Mouse (Mus musculus): ENCODE data around the gene Hif1an. TPM values are rescaled to one million over a fixed set of nuclear protein-coding genes. Genes with fewer than 3 reads are reported as not detected.
A peak's percentile ranks its signal among the peaks of the same experiment; 100 is the strongest.

Hif1an gene
- total RNA-seq, 2 experiments from 2014 or later: 33.3 to 37.9 TPM

GRCm38 (mm10) chr19:44554861-44555590, 7.6 kb upstream of the Hif1an start, which contains the start of gene Ndufb8:
TSS of gene Ndufb8 (minus strand) at chr19:44555440.
- DNase-seq: peak; percentile 96
- intact Hi-C loops (cut with DNase I): no loop called here

- intact Hi-C loops (cut with DNase I): no loop called here
- no peak for DNase-seq
Measured at GRCm38 (mm10) chr19:44564006-44564405, 1.4 kb downstream of the Hif1an start.

- no peak for DNase-seq
- intact Hi-C loops (cut with DNase I): no loop called here
Measured at GRCm38 (mm10) chr19:44567763-44568162, 5.1 kb downstream of the Hif1an start.

- DNase-seq: no peak
- intact Hi-C loops (cut with DNase I): no loop called here
Measured at GRCm38 (mm10) chr19:44576275-44576674, 13.6 kb downstream of the Hif1an start.

- no peak for DNase-seq
- intact Hi-C loops (cut with DNase I): no loop called here
Measured at GRCm38 (mm10) chr19:44578038-44578437, 15.4 kb downstream of the Hif1an start.

- intact Hi-C loops (cut with DNase I): loop anchor here (2.0 to 5.0 kb wide), 2 partner anchors 175 to 313 kb away; partner anchors contain the start of gene Pax2
Measured at GRCm38 (mm10) chr19:44582103-44582502, 19.5 kb downstream of the Hif1an start.

GRCm38 (mm10) chr19:44582638-44583309, 20.1 kb downstream of the Hif1an start:
- intact Hi-C loops (cut with DNase I): loop anchor here (2.0 to 5.0 kb wide), 2 partner anchors 175 to 312 kb away; partner anchors contain the start of gene Pax2
- peak; percentile 94 for DNase-seq

More at GRCm38 (mm10) chr19:44582103-44582502, 19.5 kb downstream of the Hif1an start:
- no peak for DNase-seq

- no peak for DNase-seq
- intact Hi-C loops (cut with DNase I): no loop called here
Measured at GRCm38 (mm10) chr19:44588036-44588435, 25.4 kb downstream of the Hif1an start.

GRCm38 (mm10) chr19:44589591-44590223, 27.1 kb downstream of the Hif1an start:
- intact Hi-C loops (cut with DNase I): no loop called here
- DNase-seq: no peak

GRCm38 (mm10) chr19:44590992-44591391, 28.3 kb downstream of the Hif1an start:
- intact Hi-C loops (cut with DNase I): no loop called here
- no peak for DNase-seq

GRCm38 (mm10) chr19:44591638-44592037, 29.0 kb downstream of the Hif1an start:
- intact Hi-C loops (cut with DNase I): no loop called here
- no peak for DNase-seq

GRCm38 (mm10) chr19:44594180-44594579, 31.5 kb downstream of the Hif1an start:
- no peak for DNase-seq
- intact Hi-C loops (cut with DNase I): no loop called here

GRCm38 (mm10) chr19:44618166-44618565, 55.5 kb downstream of the Hif1an start:
- no peak for DNase-seq
- intact Hi-C loops (cut with DNase I): no loop called here

Other genes starting within 250 kb of the Hif1an start
- gene Scd4, start 229.8 kb upstream of the Hif1an start, total RNA-seq (2021): 1 to 10 TPM; 1.7 to 2.3 TPM
- gene Scd1, start 155.0 kb upstream of the Hif1an start, total RNA-seq (2021): 100 to 1,000 TPM in 1 of 2 experiments, 10 to 100 TPM in 1; 89.1 to 102 TPM
- gene Wnt8b, start 69.4 kb upstream of the Hif1an start, total RNA-seq (2021): under 1 TPM in 1 of 2 experiments, not detected in 1; 0.14 TPM
- gene Sec31b, start 17.0 kb upstream of the Hif1an start, total RNA-seq (2021): under 1 TPM in 1 of 2 experiments, not detected in 1; 0.28 TPM
- not detected for gene Gm20538, start 10.0 kb upstream of the Hif1an start, total RNA-seq (2021)
- gene Ndufb8, start 7.4 kb upstream of the Hif1an start, total RNA-seq (2021): 100 to 1,000 TPM; 294 to 322 TPM
- under 1 TPM; 0.26 to 0.36 TPM for gene Pax2, start 193.2 kb downstream of the Hif1an start, total RNA-seq (2021)

Data from left cerebral cortex, postnatal 4 days (tissue).